ENCODE assay signal across 26 mouse cellular contexts in the genomic region with DNA sequence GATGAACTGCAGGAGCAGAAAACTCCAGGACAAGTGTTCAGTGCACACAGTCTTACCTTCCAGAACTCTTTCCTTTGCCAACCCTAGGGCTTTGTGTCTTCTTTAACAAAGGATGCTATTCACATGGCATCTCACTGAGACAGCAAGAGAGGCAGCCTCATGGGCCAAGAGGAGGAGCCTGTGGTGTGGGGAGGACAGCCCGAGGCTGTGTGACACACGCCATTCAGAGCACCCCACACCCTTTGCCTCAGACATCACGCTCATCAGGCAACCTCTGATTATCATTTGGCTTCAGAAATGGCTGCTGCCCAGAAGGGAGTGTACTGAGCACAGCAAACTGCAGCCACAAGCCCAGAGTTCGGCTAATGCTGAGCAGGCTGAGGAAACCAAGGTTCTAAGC. TPM values are rescaled to one million over a fixed set of nuclear protein-coding genes. Genes with fewer than 3 reads are reported as not detected.
A peak's percentile ranks its signal among the peaks of the same experiment; 100 is the strongest.
DNase-seq lines count a peak whose midpoint lies in the region; ATAC-seq and TF ChIP-seq lines count a peak whose summit lies in the region.
"Had no signal": no experiment of that assay in that cellular context is flagged by ENCODE, and none has a peak within 500 bp of the region (broad histone marks: within the 10 kb centered on the region; RNA-seq: fewer than 3 reads in every experiment).

No protein-coding gene starts in this region.

- TF ChIP-seq POLR2A in olfactory bulb, adult 2 months (IDR thresholded peaks at IDR 0.05; ENCODE audit: insufficient read depth, low read depth, low read length), result no peak

- H3K9me3 ChIP-seq in midbrain, embryonic 12.5 days, result peaks cover 4% of the 10 kb centered on the region; the same call in 1 of the 2 replicates
- no peaks in the 10 kb centered on the region for H3K9me3 ChIP-seq in midbrain, embryonic 14.5 days (ENCODE audit: control insufficient read depth, low read length)
- no peaks in the 10 kb centered on the region for H3K9me3 ChIP-seq in heart, embryonic 10.5 days
- H3K9me3 ChIP-seq: embryonic facial prominence, embryonic 15.5 days; heart, embryonic 15.5 days; intestine, embryonic 15.5 days; liver, embryonic 13.5 days had no signal

- ATAC-seq in midbrain, embryonic 12.5 days (ENCODE audit: low FRiP score, low read depth), result no peak
- no peak for ATAC-seq in midbrain, embryonic 14.5 days (ENCODE audit: low FRiP score, low TSS enrichment)
- ATAC-seq: forebrain, embryonic 16.5 days; intestine, embryonic 15.5 days had no signal

- 30% methylated on average over 4 of the region's 4 CpGs for WGBS in midbrain, embryonic 12.5 days
- 25% methylated on average over 4 of the region's 4 CpGs for WGBS in midbrain, embryonic 14.5 days
- 49% methylated on average over 4 of the region's 4 CpGs for WGBS in olfactory bulb, adult 2 months
- 48% methylated on average over 4 of the region's 4 CpGs for WGBS in heart, embryonic 10.5 days

- 0 out of 2 replicates have a peak overlapping the region, but pooled peaks have one; percentile 15 for H3K27ac ChIP-seq in midbrain, embryonic 12.5 days (replicated peaks)
- H3K27ac ChIP-seq in midbrain, embryonic 14.5 days (replicated peaks; ENCODE audit: low read depth, low read length), result no peak overlapping the region
- H3K27ac ChIP-seq in olfactory bulb, adult 2 months (ENCODE audit: insufficient read depth, low read depth, low read length), result peak overlapping the region; percentile 54; the same call in 1 of the 2 replicates
- H3K27ac ChIP-seq in heart, embryonic 10.5 days, result no peak overlapping the region
- H3K27ac ChIP-seq: embryonic facial prominence, embryonic 15.5 days; heart, embryonic 15.5 days; intestine, embryonic 15.5 days; left cerebral cortex, adult 2 months; liver, embryonic 13.5 days had no signal

- H3K9ac ChIP-seq in midbrain, embryonic 12.5 days (replicated peaks), result no peak overlapping the region
- H3K9ac ChIP-seq in midbrain, embryonic 14.5 days (replicated peaks; ENCODE audit: low read length), result no peak overlapping the region
- H3K9ac ChIP-seq: embryonic facial prominence, embryonic 15.5 days; heart, embryonic 15.5 days; intestine, embryonic 15.5 days; liver, embryonic 13.5 days had no signal

- TF ChIP-seq CTCF in olfactory bulb, adult 2 months (IDR thresholded peaks at IDR 0.05; ENCODE audit: insufficient read depth, low read depth, low read length), result no peak

- no peak overlapping the region for H3K4me2 ChIP-seq in midbrain, embryonic 12.5 days (replicated peaks)
- no peak overlapping the region for H3K4me2 ChIP-seq in midbrain, embryonic 14.5 days (ENCODE audit: low read length)
- H3K4me2 ChIP-seq: embryonic facial prominence, embryonic 15.5 days; heart, embryonic 15.5 days; intestine, embryonic 15.5 days; liver, embryonic 13.5 days; midbrain, embryonic 11.5 days had no signal

- peaks cover 50% of the 10 kb centered on the region for H3K27me3 ChIP-seq in midbrain, embryonic 12.5 days
- H3K27me3 ChIP-seq in midbrain, embryonic 14.5 days (ENCODE audit: control insufficient read depth, insufficient read depth, low read length), result no peaks in the 10 kb centered on the region
- peaks cover 73% of the 10 kb centered on the region for H3K27me3 ChIP-seq in heart, embryonic 10.5 days (ENCODE audit: insufficient read depth, poor library complexity, severe bottlenecking)

- intact Hi-C loops in heart, postnatal 10 days (cut with DNase I), result no loop called here

- peaks cover 17% of the 10 kb centered on the region for H3K4me1 ChIP-seq in midbrain, embryonic 12.5 days
- 0 out of 2 replicates have a peak, but pooled peaks cover 8% of the 10 kb centered on the region for H3K4me1 ChIP-seq in midbrain, embryonic 14.5 days (ENCODE audit: control insufficient read depth, insufficient read depth, low read length)
- H3K4me1 ChIP-seq in olfactory bulb, adult 2 months (ENCODE audit: control insufficient read depth, insufficient read depth, low read length), result peaks cover 22% of the 10 kb centered on the region
- peaks cover 22% of the 10 kb centered on the region for H3K4me1 ChIP-seq in heart, embryonic 10.5 days

- peak; percentile 85 for DNase-seq in heart, adult 11 months
- no peak for DNase-seq in heart, postnatal 10 days
- no peak for DNase-seq in midbrain, embryonic 14.5 days
- peak; percentile 89 for DNase-seq in Muller cell, postnatal 12 days (ENCODE audit: inconsistent ontology term)
- DNase-seq in heart, embryonic 10.5 days (ENCODE audit: low spot score), result no peak
- DNase-seq: adrenal gland, postnatal 10 days; cerebellum, adult 8-10 months; cerebellum, postnatal 36 days; embryo, embryonic 11 days; gastrocnemius, postnatal 36 days; kidney, adult 8-10 months; kidney, postnatal 14 days; liver, embryonic 13.5 days; lung, adult 2 months; lung, postnatal 14 days; right cerebral cortex, postnatal 25 days; spleen, adult 18-20 months; thymus, postnatal 14 days had no signal

- no peak overlapping the region for H3K4me3 ChIP-seq in midbrain, embryonic 12.5 days
- H3K4me3 ChIP-seq in midbrain, embryonic 14.5 days (replicated peaks; ENCODE audit: low read depth, low read length), result no peak overlapping the region
- no peak overlapping the region for H3K4me3 ChIP-seq in olfactory bulb, adult 2 months (ENCODE audit: insufficient read depth, low read depth, low read length)
- H3K4me3 ChIP-seq in heart, embryonic 10.5 days, result no peak overlapping the region
- H3K4me3 ChIP-seq: embryonic facial prominence, embryonic 15.5 days; heart, embryonic 15.5 days; intestine, embryonic 15.5 days; left cerebral cortex, adult 2 months; liver, embryonic 13.5 days had no signal

- H3K36me3 ChIP-seq in midbrain, embryonic 12.5 days, result no peaks in the 10 kb centered on the region
- no peaks in the 10 kb centered on the region for H3K36me3 ChIP-seq in midbrain, embryonic 14.5 days (ENCODE audit: control insufficient read depth, insufficient read depth, low read length)
- H3K36me3 ChIP-seq in heart, embryonic 10.5 days, result no peaks in the 10 kb centered on the region; the same call in 1 of the 2 replicates
- H3K36me3 ChIP-seq: embryonic facial prominence, embryonic 15.5 days; heart, embryonic 15.5 days; intestine, embryonic 15.5 days; liver, embryonic 13.5 days had no signal

RNA-seq across cellular contexts. Expression of a gene that starts 36.9 kb away (rescaled TPM):
- total RNA-seq in heart, postnatal 10 days (2021), result 1 to 10 TPM; 3.8 to 5.3 TPM
- polyA plus RNA-seq in midbrain, embryonic 12.5 days (2016; fragmentation: Nextera tagmentation; extraction: Ambion mirVana), result 4.3 and 5.4 TPM in 2 replicates
- 16.6 and 17.0 TPM in 2 replicates for polyA plus RNA-seq in midbrain, embryonic 14.5 days (2014; fragmentation: Nextera tagmentation; extraction: Ambion mirVana)
- not detected in 2 replicates for polyA plus RNA-seq in olfactory bulb, adult 2 months (2012; ENCODE audit: insufficient read depth, insufficient read length, low replicate concordance, missing spikeins)
- 1.3 and 1.9 TPM in 2 replicates for polyA plus RNA-seq in heart, embryonic 10.5 days (2016; fragmentation: Nextera tagmentation; extraction: Ambion mirVana)

RNA-seq across cellular contexts. Expression of a gene that starts 50.7 kb away (rescaled TPM):
- total RNA-seq in heart, postnatal 10 days (2021), result 10 to 100 TPM; 72.7 to 78.3 TPM
- polyA plus RNA-seq in midbrain, embryonic 12.5 days (2016; fragmentation: Nextera tagmentation; extraction: Ambion mirVana), result 40.6 and 42.1 TPM in 2 replicates
- polyA plus RNA-seq in midbrain, embryonic 14.5 days (2014; fragmentation: Nextera tagmentation; extraction: Ambion mirVana), result 36.5 and 47.2 TPM in 2 replicates
- polyA plus RNA-seq in olfactory bulb, adult 2 months (2012; ENCODE audit: insufficient read depth, insufficient read length, low replicate concordance, missing spikeins), result not detected in 2 replicates
- 31.4 and 33.6 TPM in 2 replicates for polyA plus RNA-seq in heart, embryonic 10.5 days (2016; fragmentation: Nextera tagmentation; extraction: Ambion mirVana)

Comparison
In these comparisons a context has a peak if more than half of its experiments do, and no peak if none do; other contexts are left out.
1. DNase-seq: peak in heart, adult 11 months (single experiment) and Muller cell, postnatal 12 days (single experiment); none in heart, postnatal 10 days (0 of 2), midbrain, embryonic 14.5 days (single experiment) and heart, embryonic 10.5 days (single experiment).
2. H3K27ac ChIP-seq: peak in midbrain, embryonic 12.5 days (single experiment) and olfactory bulb, adult 2 months (single experiment); none in midbrain, embryonic 14.5 days (single experiment) and heart, embryonic 10.5 days (single experiment).
3. RNA of a gene that starts 50.7 kb away (polyA plus RNA-seq): 36.5 to 47.2 TPM in midbrain, embryonic 14.5 days, 40.6 to 42.1 TPM in midbrain, embryonic 12.5 days and 31.4 to 33.6 TPM in heart, embryonic 10.5 days; not detected in olfactory bulb, adult 2 months; every median in the first group is over 10 times any median in the second.